Mouse (Mus musculus) gastrocnemius, postnatal 10 days (tissue): ENCODE results near the gene Gm21974. TPM values are rescaled to one million over a fixed set of nuclear protein-coding genes. Genes with fewer than 3 reads are reported as not detected.
"Not testable (repeated sequence)": the region's sequence is repeated elsewhere in the genome, so short reads cannot be mapped to it uniquely, and the experiment has no call there.

Experiments used
- DNase-seq: peaks from one replicate; pipeline ENCODE4 v3.0.0; 2021; ENCODE audit warnings: mixed read lengths
- total RNA-seq, 2 experiments: library from RNA; stranded (reverse); gene quantifications; 2 replicates each; pipeline ENCODE4 v1.2.3; 2021

The Gm21974 gene
- total RNA-seq, 2 experiments from 2014 or later: not detected

DNA sequence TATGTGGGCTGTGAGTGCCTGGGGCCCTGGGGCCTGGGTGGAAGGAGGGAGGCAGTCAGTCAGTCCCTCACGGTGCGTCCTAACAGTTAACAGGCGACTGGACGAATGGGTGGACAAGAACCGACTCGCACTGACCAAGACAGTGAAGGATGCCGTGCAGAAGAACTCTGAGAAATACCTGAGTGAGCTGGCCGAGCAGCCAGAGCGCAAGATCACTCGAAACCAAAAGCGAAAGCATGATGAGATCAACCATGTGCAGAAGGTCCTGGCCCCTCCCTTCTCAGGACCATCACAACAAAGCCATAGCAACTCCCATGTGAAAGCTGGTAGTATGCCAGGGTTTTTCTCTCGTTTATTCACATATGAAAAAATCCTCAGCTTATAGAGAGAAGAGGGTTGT lies 20.0 kb upstream of the Gm21974 start:
- no peak for DNase-seq

DNA sequence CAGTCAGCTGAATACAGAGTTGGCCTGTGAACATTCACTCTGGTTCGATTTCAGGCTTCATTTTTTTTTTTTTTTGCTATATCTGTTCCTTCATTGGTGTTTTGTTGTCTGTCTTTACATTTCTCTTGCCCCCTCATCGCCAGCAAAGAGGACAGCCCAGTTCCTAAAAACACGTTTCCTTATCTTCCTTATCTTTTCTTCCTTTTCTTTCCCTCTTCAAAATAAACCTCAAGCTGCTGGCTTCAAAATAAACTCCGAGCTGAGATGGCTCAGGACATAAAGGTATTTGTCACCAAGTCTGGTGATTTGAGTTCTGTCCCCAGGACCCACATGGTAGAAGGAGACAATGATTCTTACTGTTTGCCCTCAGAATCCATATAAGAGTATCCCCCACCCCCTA lies 17.7 kb upstream of the Gm21974 start:
- no peak for DNase-seq

GRCm38 (mm10) chr7:127912190-127912871 lies 17.1 kb upstream of the Gm21974 start, which contains the start of gene Kat8:
Gene Kat8 (plus strand): TSS chr7:127912516.
- peak; percentile 83 for DNase-seq

DNA sequence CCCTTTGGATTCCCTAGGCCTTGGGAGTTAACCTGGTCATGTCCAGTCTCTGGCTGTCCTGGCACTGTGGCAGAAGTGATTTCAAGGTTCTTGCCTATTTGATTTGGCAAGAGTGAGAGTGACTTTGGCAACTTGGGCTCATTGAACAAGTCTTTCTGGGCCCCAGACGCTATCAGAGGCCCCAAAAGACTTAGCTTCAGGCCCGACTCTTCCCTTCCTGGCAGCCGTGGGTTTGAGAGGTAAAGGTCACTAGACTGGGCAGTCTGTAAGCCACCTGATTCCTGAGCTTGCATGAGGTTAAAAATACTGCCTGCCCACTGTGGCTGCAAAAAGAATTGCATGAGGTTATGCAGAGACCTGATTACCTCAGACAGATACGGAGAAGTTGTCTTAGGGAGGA lies 13.4 kb upstream of the Gm21974 start:
- DNase-seq: no peak

DNA sequence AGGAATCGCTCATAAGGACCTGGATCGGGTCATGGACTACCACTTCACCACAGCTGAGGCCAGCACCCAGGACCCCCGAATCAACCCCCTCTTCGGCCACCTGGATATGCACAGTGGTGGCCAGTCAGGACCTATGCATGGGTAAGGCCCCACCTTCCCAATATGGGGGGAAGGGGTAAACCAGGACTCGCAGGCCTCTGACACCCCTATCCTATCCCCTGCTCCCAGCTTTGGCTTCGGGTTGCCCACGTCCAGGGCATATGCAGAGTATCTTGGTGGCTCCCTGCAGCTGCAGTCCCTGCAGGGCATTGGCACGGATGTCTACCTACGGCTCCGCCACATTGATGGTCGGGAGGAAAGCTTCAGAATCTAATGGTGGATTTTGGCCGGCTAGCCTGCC lies 12.7 kb upstream of the Gm21974 start:
- DNase-seq: no peak

GRCm38 (mm10) chr7:127903971-127904796 lies 8.9 kb upstream of the Gm21974 start, which contains the start of gene Bckdk:
Gene Bckdk (plus strand): TSS chr7:127904082.
- peak; percentile 75 for DNase-seq

- DNase-seq: no peak
Measured at GRCm38 (mm10) chr7:127901772-127902171, 6.5 kb upstream of the Gm21974 start.

DNA sequence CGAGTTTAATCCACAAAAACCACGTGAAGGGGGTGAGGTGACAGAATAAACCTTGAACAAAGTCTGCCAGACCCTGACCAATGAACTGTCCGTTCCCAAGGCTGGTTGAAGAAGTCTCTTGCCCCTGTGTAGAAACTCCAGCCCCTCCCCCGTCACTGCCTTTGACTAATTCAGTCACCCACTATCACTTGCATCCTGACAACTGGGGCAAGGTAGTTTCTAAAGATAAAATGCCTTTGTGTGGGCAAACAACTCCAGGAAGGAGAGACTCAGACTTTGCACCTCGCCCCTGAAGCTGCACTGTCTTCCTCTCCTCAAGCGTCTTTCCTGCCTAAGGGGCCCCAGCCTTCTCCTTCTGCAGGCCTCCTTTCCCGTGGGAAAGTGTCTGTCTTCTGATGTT lies 4.7 kb upstream of the Gm21974 start:
- DNase-seq: no peak

DNA sequence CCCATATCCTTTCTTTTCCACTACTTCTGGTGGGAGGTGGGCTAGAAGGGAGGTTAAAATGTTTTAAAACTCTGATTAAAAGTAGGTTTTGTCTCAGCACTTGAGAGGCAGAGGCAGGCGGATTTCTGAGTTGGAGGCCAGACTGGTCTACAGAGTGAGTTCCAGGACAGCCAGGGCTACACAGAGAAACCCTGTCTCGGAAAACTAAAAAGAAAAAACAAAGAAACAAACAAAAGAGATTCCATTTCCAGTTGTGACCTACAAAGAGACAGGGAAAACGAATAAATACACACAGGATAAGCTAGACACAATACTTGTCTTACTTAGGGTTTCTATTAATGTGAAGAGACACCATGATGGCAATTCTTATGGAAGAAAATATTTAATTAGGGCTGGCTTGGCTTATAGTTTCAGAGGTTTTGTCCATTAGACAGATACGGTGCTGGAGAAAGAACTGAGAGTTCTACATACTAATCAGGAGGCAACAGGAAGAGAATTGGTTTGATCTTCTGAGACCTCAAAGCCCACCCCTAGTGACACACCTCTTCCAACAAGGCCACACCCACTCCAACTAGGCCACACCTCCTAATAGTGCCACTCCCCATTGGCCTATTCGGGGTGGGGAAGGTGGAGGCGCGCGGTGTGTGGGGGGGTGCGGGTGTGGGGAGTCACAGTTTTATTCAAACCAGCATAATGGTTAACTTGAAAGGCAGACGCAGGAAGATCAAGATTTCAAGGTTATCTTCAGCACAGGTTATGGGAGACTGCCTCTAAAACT lies 3.1 kb upstream of the Gm21974 start:
- DNase-seq: no peak

- DNase-seq: no peak
Measured at GRCm38 (mm10) chr7:127897542-127897941, 2.3 kb upstream of the Gm21974 start.

- peak; percentile 74 for DNase-seq
Measured at GRCm38 (mm10) chr7:127896384-127896783, 1.1 kb upstream of the Gm21974 start.

DNA sequence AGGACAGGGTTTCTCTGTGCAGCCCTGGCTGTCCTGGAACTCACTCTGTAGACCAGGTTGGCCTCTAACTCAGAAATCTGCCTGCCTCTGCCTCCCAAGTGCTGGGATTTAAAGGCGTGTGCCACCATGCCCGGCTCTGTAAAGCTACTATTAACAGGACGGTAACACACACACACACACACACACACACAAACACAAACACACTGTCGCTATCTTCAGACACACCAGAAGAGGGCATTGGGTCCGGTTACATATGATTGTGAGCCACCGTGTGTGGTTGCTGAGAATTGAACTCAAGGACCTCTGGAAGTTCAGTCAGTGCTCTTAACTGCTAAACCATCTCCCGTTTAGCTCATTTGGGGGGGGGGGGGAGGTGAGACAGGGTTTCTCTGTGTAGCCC lies 637 bp upstream of the Gm21974 start:
- not testable (repeated sequence) for DNase-seq

- DNase-seq: no peak
Measured at GRCm38 (mm10) chr7:127894480-127894879, 774 bp downstream of the Gm21974 start.

- no peak for DNase-seq
Measured at GRCm38 (mm10) chr7:127890798-127891197, 4.5 kb downstream of the Gm21974 start, which contains the start of gene Prss53. Gene Prss53 (minus strand): TSS chr7:127890970.

DNA sequence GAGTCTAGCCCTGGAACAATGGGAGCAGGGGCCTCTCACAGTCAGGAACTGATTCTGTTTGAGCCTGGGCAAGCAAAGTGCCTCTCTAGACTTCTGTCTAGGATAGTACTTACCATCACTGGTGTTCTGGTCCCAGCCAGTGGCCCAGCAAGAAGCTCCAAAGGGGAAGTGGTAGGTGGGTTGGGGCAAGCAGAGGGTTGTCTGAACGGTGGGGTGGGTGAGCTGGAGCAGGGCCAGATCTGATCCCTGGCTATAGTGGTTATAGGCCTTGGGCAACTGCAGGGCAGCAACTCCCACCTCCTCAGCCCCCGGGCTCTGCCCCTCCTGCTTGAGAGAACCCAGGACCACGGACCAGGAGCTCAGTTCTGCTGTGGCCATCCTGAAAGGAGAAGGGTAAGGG lies 6.4 kb downstream of the Gm21974 start:
- no peak for DNase-seq

DNA sequence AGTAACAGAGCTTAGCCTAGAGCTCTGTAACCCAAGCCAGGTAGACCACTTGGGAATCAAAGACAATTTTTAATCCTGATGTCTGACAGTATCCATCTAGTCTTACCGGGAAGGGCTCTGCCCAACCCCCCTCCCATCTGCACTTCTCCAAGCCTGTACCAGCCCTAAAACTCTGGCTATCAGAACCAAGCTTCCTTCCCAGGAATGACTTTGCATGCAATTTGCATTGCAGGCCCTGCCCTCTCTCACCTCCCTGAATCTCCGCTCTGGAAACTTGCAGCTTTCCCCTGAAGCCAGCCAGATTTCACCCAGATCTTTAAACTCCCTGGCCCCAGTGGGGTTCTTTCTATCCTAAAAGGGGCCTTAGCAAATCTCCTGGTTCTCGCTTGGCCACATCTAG lies 7.5 kb downstream of the Gm21974 start:
- no peak for DNase-seq

DNA sequence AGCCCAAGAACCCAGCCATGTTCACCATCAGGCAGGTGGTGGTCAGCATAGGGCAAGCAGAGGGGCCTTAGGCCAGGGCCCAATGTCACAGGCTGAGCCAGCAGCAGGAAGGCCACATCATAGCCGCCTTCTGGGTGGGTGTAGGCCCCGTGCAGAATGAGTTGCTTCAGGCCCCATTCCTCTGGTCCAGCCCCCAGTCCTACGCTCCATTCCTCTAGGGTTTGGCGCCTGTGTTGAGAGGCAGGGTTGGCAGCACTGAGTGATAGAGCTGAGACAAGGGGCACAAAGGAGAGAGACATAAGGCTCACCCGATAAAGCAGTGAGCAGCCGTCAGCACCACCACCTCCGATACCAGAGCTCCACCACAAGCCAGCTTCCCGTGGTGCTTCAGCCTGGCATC lies 8.1 kb downstream of the Gm21974 start:
- DNase-seq: no peak

GRCm38 (mm10) chr7:127886551-127886950 lies 8.7 kb downstream of the Gm21974 start:
- DNase-seq: no peak

DNA sequence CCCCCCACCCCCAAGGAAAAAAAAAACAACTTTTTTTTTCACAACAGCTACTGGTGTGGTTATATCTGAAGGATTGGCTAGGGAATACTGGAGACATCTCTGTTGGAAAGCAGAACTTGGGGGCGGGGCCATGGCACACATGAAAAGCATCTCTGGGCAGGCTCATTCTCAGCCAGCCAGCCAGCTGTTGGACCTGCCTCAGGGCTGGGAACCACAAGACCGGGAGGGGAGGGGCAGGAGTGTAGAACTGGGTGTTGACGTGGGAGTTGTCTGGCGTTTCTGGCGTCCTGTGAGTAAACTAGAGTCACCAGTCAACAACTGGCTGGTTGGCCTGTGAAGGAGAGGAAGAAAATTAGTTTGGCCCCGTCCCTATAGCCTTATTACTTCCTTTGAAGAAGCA lies 9.3 kb downstream of the Gm21974 start:
- peak; percentile 74 for DNase-seq

DNA sequence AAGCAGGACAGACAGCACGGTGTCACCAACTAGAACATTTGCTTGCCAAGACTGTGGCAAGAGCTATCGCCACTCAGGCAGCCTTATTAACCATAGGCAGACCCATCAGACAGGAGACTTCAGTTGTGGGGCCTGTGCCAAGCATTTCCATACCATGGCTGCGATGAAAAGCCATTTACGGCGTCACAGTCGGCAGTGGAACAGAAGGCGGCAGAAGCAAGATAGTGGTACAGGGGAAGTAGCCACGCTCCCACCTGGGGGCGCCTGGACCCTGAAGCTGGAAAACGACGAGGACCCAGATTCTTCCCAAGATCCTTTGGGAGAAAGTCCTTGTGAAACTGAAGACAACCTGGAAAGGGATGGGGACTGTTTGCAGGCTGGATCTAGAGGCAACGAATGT lies 14.8 kb downstream of the Gm21974 start:
- no peak for DNase-seq

DNA sequence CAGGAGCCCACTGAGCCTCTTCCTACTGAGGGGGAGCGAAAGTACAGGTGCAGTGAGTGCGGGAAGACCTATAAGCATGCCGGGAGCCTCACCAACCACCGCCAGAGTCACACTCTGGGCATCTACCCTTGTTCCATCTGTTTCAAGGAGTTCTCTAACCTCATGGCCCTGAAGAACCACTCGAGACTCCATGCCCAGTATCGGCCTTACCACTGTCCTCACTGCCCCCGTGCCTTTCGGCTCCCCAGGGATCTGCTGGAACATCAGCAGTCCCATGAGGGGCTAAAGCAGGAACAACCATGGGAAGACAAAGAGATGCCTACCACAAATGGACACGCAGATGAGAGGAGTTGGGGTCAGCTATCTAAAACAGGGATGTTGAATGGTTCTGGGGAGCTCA lies 16.0 kb downstream of the Gm21974 start:
- DNase-seq: no peak

DNA sequence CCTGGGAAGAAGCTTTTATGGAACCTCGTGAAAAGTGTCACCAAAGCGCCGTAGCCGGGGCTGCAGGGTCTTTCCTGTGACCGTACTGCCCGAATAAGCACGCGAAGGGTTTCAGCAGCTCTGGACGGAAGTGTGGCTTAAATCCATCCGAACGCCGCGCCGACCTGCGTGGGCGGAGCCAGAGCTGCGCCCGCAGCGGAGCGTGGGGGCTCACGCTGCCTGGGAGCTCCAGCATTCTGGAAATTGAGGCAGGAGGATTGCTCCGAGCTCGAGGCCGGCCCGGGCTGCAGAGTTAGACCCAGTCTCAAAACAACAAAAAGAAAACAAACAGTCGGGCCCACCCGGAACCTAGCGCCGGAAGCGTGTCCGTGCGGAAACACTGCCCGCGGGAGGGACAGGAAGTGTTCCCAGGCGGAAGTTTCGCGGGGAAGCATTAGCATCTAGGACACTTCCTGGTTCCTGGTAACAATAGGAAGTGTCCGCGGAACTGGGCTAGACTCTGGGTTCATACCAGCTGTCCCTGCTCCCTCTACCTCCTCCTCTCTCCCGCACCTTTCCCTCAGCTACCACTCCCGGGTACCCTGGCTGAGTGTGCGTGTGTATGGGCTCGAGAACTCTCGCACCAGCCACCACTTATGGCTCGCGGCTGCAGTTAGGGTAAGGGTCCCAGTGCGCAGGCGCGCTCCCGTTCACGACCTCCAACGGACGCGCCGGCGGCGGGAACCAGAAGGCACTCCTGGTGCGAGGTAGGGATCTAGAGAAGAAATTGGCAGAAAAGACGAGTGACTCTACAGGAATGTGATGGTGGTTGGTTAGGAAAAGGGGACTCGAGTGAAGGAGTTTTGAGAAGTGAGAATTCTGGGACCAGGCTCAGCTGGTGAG lies 18.5 kb downstream of the Gm21974 start, which contains the start of gene Zfp668:
Zfp668 (minus strand) TSS at position 362 of the 882 bp plus-strand sequence.
- peak; percentile 87 for DNase-seq
